Mouse (Mus musculus): Measurements from ENCODE around the gene Zfhx3.

Gene Zfhx3

GRCm38 (mm10) chr8:108019651-108020050 is 77.2 kb downstream of the Zfhx3 start:
- no peak for DNase-seq (ENCODE audit: low spot score in 2 of 2)

- DNase-seq (ENCODE audit: low spot score in 2 of 2), result no peak
Measured at GRCm38 (mm10) chr8:108022404-108022803, 80.0 kb downstream of the Zfhx3 start.

- no peak for DNase-seq (ENCODE audit: low spot score in 2 of 2)
Measured at GRCm38 (mm10) chr8:108024331-108024730, 81.9 kb downstream of the Zfhx3 start.

GRCm38 (mm10) chr8:108025249-108025648 is 82.8 kb downstream of the Zfhx3 start:
- no peak for DNase-seq (ENCODE audit: low spot score in 2 of 2)

GRCm38 (mm10) chr8:108026557-108027440 is 84.4 kb downstream of the Zfhx3 start:
- DNase-seq (ENCODE audit: low spot score in 2 of 2), result no peak

GRCm38 (mm10) chr8:108027561-108028025 is 85.1 kb downstream of the Zfhx3 start:
- no peak for DNase-seq (ENCODE audit: low spot score in 2 of 2)

- no peak for DNase-seq (ENCODE audit: low spot score in 2 of 2)
Measured at GRCm38 (mm10) chr8:108028440-108028839, 86.0 kb downstream of the Zfhx3 start.

GRCm38 (mm10) chr8:108031159-108031558 is 88.7 kb downstream of the Zfhx3 start:
- no peak for DNase-seq (ENCODE audit: low spot score in 2 of 2)

GRCm38 (mm10) chr8:108034070-108034469 is 91.6 kb downstream of the Zfhx3 start:
- no peak for DNase-seq (ENCODE audit: low spot score in 2 of 2)

- no peak for DNase-seq (ENCODE audit: low spot score in 2 of 2)
Measured at GRCm38 (mm10) chr8:108034726-108035125, 92.3 kb downstream of the Zfhx3 start.

GRCm38 (mm10) chr8:108043618-108044017 is 101.2 kb downstream of the Zfhx3 start:
- DNase-seq (ENCODE audit: low spot score in 2 of 2), result no peak

GRCm38 (mm10) chr8:108044185-108044584 is 101.7 kb downstream of the Zfhx3 start:
- DNase-seq (ENCODE audit: low spot score in 2 of 2), result no peak

GRCm38 (mm10) chr8:108056241-108056640 is 113.8 kb downstream of the Zfhx3 start:
- DNase-seq (ENCODE audit: low spot score in 2 of 2), result no peak

- DNase-seq (ENCODE audit: low spot score in 2 of 2), result no peak
Measured at GRCm38 (mm10) chr8:108061972-108062371, 119.5 kb downstream of the Zfhx3 start.

- DNase-seq (ENCODE audit: low spot score in 2 of 2), result no peak
Measured at GRCm38 (mm10) chr8:108067111-108067510, 124.7 kb downstream of the Zfhx3 start.

GRCm38 (mm10) chr8:108068195-108068594 is 125.8 kb downstream of the Zfhx3 start:
- no peak for DNase-seq (ENCODE audit: low spot score in 2 of 2)

GRCm38 (mm10) chr8:108070438-108070837 is 128.0 kb downstream of the Zfhx3 start:
- DNase-seq (ENCODE audit: low spot score in 2 of 2), result no peak

- no peak for DNase-seq (ENCODE audit: low spot score in 2 of 2)
Measured at GRCm38 (mm10) chr8:108072126-108072746, 129.8 kb downstream of the Zfhx3 start.

- DNase-seq (ENCODE audit: low spot score in 2 of 2), result no peak
Measured at GRCm38 (mm10) chr8:108072853-108073252, 130.4 kb downstream of the Zfhx3 start.

GRCm38 (mm10) chr8:108075176-108075575 is 132.7 kb downstream of the Zfhx3 start:
- no peak for DNase-seq (ENCODE audit: low spot score in 2 of 2)

- no peak for DNase-seq (ENCODE audit: low spot score in 2 of 2)
Measured at GRCm38 (mm10) chr8:108078726-108079125, 136.3 kb downstream of the Zfhx3 start.

GRCm38 (mm10) chr8:108086913-108087312 is 144.5 kb downstream of the Zfhx3 start:
- DNase-seq (ENCODE audit: low spot score in 2 of 2), result no peak

- DNase-seq (ENCODE audit: low spot score in 2 of 2), result no peak
Measured at GRCm38 (mm10) chr8:108089632-108090031, 147.2 kb downstream of the Zfhx3 start.
